Mouse (Mus musculus): ENCODE results near the gene Fgfbp1.

- TF ChIP-seq HCFC1 (IDR thresholded peaks at IDR 0.05; ENCODE audit: low read depth, low read length): no peak
- no peak for TF ChIP-seq NELFE (IDR thresholded peaks at IDR 0.05; ENCODE audit: low read depth, low read length)
- no peak for TF ChIP-seq CHD1 (IDR thresholded peaks at IDR 0.05; ENCODE audit: low read depth, low read length)
- no peak for TF ChIP-seq USF1 (IDR thresholded peaks at IDR 0.05; ENCODE audit: low read depth, low read length)
- no peak for TF ChIP-seq POLR2A (IDR thresholded peaks at IDR 0.05; ENCODE audit: control insufficient read depth in 1 of 2, insufficient read depth in 1 of 2, low read depth in 1 of 2, low read length in 2 of 2, poor library complexity in 1 of 2)
- TF ChIP-seq CTCF (IDR thresholded peaks at IDR 0.05 in 2 of 3, conservative IDR thresholded peaks at IDR 0.05 in 1 of 3; ENCODE audit: control insufficient read depth in 1 of 3, insufficient read depth in 1 of 3, low read depth in 2 of 3, low read length in 3 of 3, poor library complexity in 1 of 3, severe bottlenecking in 1 of 3): no peak
- no peak for TF ChIP-seq GATA1 (IDR thresholded peaks at IDR 0.05; ENCODE audit: low read depth, low read length)
- no peak for TF ChIP-seq ZKSCAN1 (IDR thresholded peaks at IDR 0.05; ENCODE audit: low read depth, low read length)
- TF ChIP-seq ZNF384 (IDR thresholded peaks at IDR 0.05; ENCODE audit: low read depth, low read length): no peak
- no peak for TF ChIP-seq EP300 (IDR thresholded peaks at IDR 0.05; ENCODE audit: low read depth in 1 of 2, low read length in 2 of 2)
- no peak for TF ChIP-seq RAD21 (IDR thresholded peaks at IDR 0.05; ENCODE audit: low read depth, low read length)
These were observed at the start of gene Fgfbp1 for GRCm38 (mm10) chr5:43981620-43982019.

All from MEL (cell line).